Mouse (Mus musculus) hindbrain, embryonic 16.5 days (tissue): ENCODE measurements around the gene Tnni3. TPM values are rescaled to one million over a fixed set of nuclear protein-coding genes. Genes with fewer than 3 reads are reported as not detected.

Experiments
- ATAC-seq: fragments of 200-750 bp; cut with Nextera tagmentation; 2 replicates; pipeline ENCODE4 v1.8.0; 2017; ENCODE audit warnings: moderate TSS enrichment, moderate library complexity
- H3K27ac ChIP-seq: fragments of 300-500 bp; sonication (generic); 2 replicates; pipeline ENCODE4 v1.5.1; 2014; ENCODE audit warnings: low read depth, mild to moderate bottlenecking, control low read depth, low read length, moderate library complexity
- H3K27me3 ChIP-seq: fragments of 300-500 bp; sonication (generic); replicated peaks from 2 replicates; pipeline ENCODE4 v1.6.1; 2014; ENCODE audit warnings: low read length; ENCODE audit not compliant: control insufficient read depth, insufficient read depth
- H3K36me3 ChIP-seq: fragments of 300-500 bp; sonication (generic); 2 replicates; pipeline ENCODE4 v1.6.1; 2014; ENCODE audit warnings: mild to moderate bottlenecking, low read length, moderate library complexity, mixed read lengths; ENCODE audit not compliant: control insufficient read depth, insufficient read depth
- H3K4me1 ChIP-seq: fragments of 300-500 bp; sonication (generic); 2 replicates; pipeline ENCODE4 v1.6.1; 2014; ENCODE audit warnings: low read depth, low read length; ENCODE audit not compliant: control insufficient read depth, insufficient read depth
- H3K4me2 ChIP-seq: fragments of 300-500 bp; sonication (generic); 2 replicates; pipeline ENCODE4 v1.6.1; 2014; ENCODE audit warnings: mild to moderate bottlenecking, low read length, control low read depth, moderate library complexity
- H3K4me3 ChIP-seq: fragments of 300-500 bp; sonication (generic); 2 replicates; pipeline ENCODE4 v1.5.1; 2014; ENCODE audit warnings: mild to moderate bottlenecking, low read length, control low read depth, moderate library complexity
- H3K9ac ChIP-seq: fragments of 300-500 bp; sonication (generic); 2 replicates; pipeline ENCODE4 v1.6.1; 2014; ENCODE audit warnings: low read depth, mild to moderate bottlenecking, control low read depth, low read length, moderate library complexity
- H3K9me3 ChIP-seq: fragments of 300-500 bp; sonication (generic); 2 replicates; pipeline ENCODE4 v1.6.1; 2014; ENCODE audit warnings: mild to moderate bottlenecking, low read length, moderate library complexity; ENCODE audit not compliant: control insufficient read depth
- WGBS: fragments of 180-500 bp; shearing (Covaris S2); extraction: QIAGEN DNeasy Blood & Tissue Kit; methylation state at CpG from one replicate; pipeline ENCODE4 v1.1.7; 2014; 5-methylcytosine and 5-hydroxymethylcytosine counted together
- polyA plus RNA-seq: library from polyadenylated mRNA; unstranded; fragments of >200 nt; fragmentation: Nextera tagmentation; extraction: Ambion mirVana; gene quantifications from 2 replicates; pipeline ENCODE4 v1.2.1, GENCODE M21; 2015

Gene Tnni3
- polyA plus RNA-seq, 1 experiment from 2014 or later, result 1.7 TPM

- H3K27me3 ChIP-seq, result no peaks in the 10 kb centered on the region
- H3K9ac ChIP-seq, result no peak overlapping the region
- peaks cover 1% of the 10 kb centered on the region for H3K4me1 ChIP-seq
- ATAC-seq, result no peak
- no peak overlapping the region for H3K4me3 ChIP-seq
- H3K36me3 ChIP-seq, result peaks cover 6% of the 10 kb centered on the region; the same call in 1 of the 2 replicates
- no peak overlapping the region for H3K4me2 ChIP-seq
- 88% methylated on average over 13 of the region's 13 CpGs for WGBS
- H3K27ac ChIP-seq, result no peak overlapping the region
- H3K9me3 ChIP-seq, result no peaks in the 10 kb centered on the region
Observed at GRCm38 (mm10) chr7:4492284-4493224, 31.5 kb downstream of the Tnni3 start.

- ATAC-seq, result no peak
- peaks cover 16% of the 10 kb centered on the region for H3K36me3 ChIP-seq
- WGBS, result 86% methylated on average over 6 of the region's 6 CpGs
- H3K27ac ChIP-seq, result no peak overlapping the region
- no peak overlapping the region for H3K4me3 ChIP-seq
- no peaks in the 10 kb centered on the region for H3K9me3 ChIP-seq
- H3K27me3 ChIP-seq, result no peaks in the 10 kb centered on the region
- no peak overlapping the region for H3K4me2 ChIP-seq
- no peaks in the 10 kb centered on the region for H3K4me1 ChIP-seq
- H3K9ac ChIP-seq, result no peak overlapping the region
Observed at GRCm38 (mm10) chr7:4491308-4491707, 32.7 kb downstream of the Tnni3 start.

- 93% methylated on average over 12 of the region's 12 CpGs for WGBS
- no peak overlapping the region for H3K27ac ChIP-seq
- H3K9ac ChIP-seq, result no peak overlapping the region
- H3K4me2 ChIP-seq, result no peak overlapping the region
- peaks cover 51% of the 10 kb centered on the region for H3K36me3 ChIP-seq
- no peaks in the 10 kb centered on the region for H3K9me3 ChIP-seq
- ATAC-seq, result no peak
- peaks cover 13% of the 10 kb centered on the region for H3K4me1 ChIP-seq
- no peak overlapping the region for H3K4me3 ChIP-seq
- no peaks in the 10 kb centered on the region for H3K27me3 ChIP-seq
Observed at GRCm38 (mm10) chr7:4482281-4482680, 41.7 kb downstream of the Tnni3 start.

DNA sequence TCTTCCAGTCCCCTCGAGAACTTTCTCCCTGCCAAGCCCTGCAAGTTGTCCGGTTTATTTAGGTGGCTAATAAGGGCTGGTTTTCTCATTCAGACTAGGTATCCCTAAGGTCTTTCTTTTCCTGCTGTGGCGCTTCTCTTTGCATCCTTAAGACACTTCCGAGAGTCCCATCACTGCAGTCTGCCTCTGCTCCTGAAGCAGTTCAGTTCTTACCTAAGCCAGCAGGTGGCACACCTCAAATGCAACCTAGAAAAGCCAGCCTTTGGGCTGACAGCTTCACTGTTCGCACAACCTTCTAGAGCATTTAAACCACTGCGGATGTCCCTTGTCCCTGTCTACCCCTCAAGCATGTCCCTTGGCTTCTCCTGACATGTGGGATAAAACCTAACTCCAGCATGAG, 44.4 kb downstream of the Tnni3 start:
- 28% methylated on average over 6 of the region's 6 CpGs for WGBS
- no peak overlapping the region for H3K27ac ChIP-seq
- ATAC-seq, result no peak
- H3K9me3 ChIP-seq, result no peaks in the 10 kb centered on the region
- H3K4me3 ChIP-seq, result no peak overlapping the region
- H3K9ac ChIP-seq, result no peak overlapping the region
- H3K4me2 ChIP-seq, result no peak overlapping the region
- H3K36me3 ChIP-seq, result peaks cover 31% of the 10 kb centered on the region
- 0 out of 2 replicates have a peak, but pooled peaks cover 2% of the 10 kb centered on the region for H3K27me3 ChIP-seq
- peaks cover 13% of the 10 kb centered on the region for H3K4me1 ChIP-seq

GRCm38 (mm10) chr7:4478796-4479291, 45.2 kb downstream of the Tnni3 start:
- Histone ChIP-seq H3K4me1 (peaks cover 13% of the 10 kb centered on the region), H3K27ac (peak overlapping the region; percentile 71), H3K36me3 (peaks cover 23% of the 10 kb centered on the region), H3K9ac (peak overlapping the region; percentile 67), H3K4me3 (peak overlapping the region; percentile 52), H3K9me3 (no peaks in the 10 kb centered on the region), H3K27me3 (peaks cover 9% of the 10 kb centered on the region; the same call in 1 of the 2 replicates), H3K4me2 (peak overlapping the region; percentile 67)
- 2% methylated on average over 16 of the region's 16 CpGs for WGBS
- ATAC-seq, result 0 out of 2 replicates have a peak, but pooled peaks have one; percentile 6

DNA sequence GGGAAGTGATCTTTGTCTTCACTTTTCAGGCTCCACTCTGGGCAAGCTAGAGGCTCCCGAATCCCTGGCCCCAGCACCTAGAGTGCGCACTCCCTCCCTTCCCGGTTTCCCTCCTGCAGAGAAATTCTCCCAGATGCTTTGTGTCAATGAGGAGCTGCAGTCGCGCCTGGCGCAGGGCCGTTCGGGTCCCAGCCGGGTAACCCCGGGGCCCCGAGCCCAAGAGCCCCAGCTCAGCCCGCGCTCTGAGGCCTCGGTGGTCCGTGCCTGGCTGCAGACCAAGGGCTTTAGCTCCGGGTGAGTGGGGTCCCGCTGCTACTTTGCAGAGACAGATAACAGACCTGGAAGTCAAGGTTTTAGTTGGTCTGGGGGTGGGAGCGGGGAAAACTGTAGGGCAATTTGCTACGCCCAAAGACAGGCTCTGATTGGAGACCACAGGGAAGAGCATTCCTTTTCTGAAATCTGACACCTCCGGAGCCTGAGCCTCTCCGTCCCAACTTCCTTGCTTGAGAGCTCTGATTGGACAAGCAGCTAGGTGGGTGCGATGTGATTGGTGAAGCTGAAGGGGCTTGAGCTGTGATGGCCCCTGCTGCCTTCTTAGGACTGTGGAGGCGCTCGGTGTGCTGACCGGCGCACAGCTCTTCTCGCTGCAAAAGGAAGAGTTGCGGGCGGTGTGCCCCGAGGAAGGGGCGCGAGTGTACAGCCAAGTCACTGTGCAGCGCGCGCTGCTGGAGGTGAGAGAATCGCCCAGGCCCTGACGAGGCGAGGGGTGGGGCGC, 45.8 kb downstream of the Tnni3 start:
- Histone ChIP-seq H3K4me1 (peaks cover 13% of the 10 kb centered on the region), H3K27me3 (peaks cover 14% of the 10 kb centered on the region), H3K4me2 (peak overlapping the region; percentile 67), H3K9ac (peak overlapping the region; percentile 67), H3K9me3 (no peaks in the 10 kb centered on the region), H3K27ac (peak overlapping the region; percentile 71), H3K36me3 (peaks cover 17% of the 10 kb centered on the region), H3K4me3 (peak overlapping the region; percentile 52)
- ATAC-seq, result peak; percentile 96
- WGBS, result under 1% methylated on average over 39 of the region's 39 CpGs

GRCm38 (mm10) chr7:4473940-4474339, 50.1 kb downstream of the Tnni3 start:
- WGBS, result 10% methylated on average over 19 of the region's 19 CpGs
- Histone ChIP-seq H3K4me3 (no peak overlapping the region), H3K27me3 (peaks cover 30% of the 10 kb centered on the region), H3K4me2 (no peak overlapping the region), H3K36me3 (no peaks in the 10 kb centered on the region), H3K27ac (no peak overlapping the region), H3K9ac (no peak overlapping the region), H3K4me1 (peaks cover 9% of the 10 kb centered on the region), H3K9me3 (no peaks in the 10 kb centered on the region)
- no peak for ATAC-seq

GRCm38 (mm10) chr7:4471179-4471555, 52.9 kb downstream of the Tnni3 start:
- Histone ChIP-seq H3K4me2 (peak overlapping the region; percentile 65), H3K4me3 (peak overlapping the region; percentile 49), H3K36me3 (no peaks in the 10 kb centered on the region), H3K27ac (no peak overlapping the region), H3K9ac (peak overlapping the region; percentile 53), H3K27me3 (peaks cover 30% of the 10 kb centered on the region), H3K4me1 (no peaks in the 10 kb centered on the region; the same call in 1 of the 2 replicates), H3K9me3 (no peaks in the 10 kb centered on the region)
- peak; percentile 92 for ATAC-seq
- 1% methylated on average over 24 of the region's 24 CpGs for WGBS
